Mouse (Mus musculus): Measurements from ENCODE around the gene Mustn1. TPM values are rescaled to one million over a fixed set of nuclear protein-coding genes. Genes with fewer than 3 reads are reported as not detected.

The Mustn1 gene
- total RNA-seq, 2 experiments from 2014 or later, result 1.9 to 2.1 TPM

Other genes with a start within 250 kb of the Mustn1 start
- gene Rft1, start 224.8 kb upstream of the Mustn1 start, total RNA-seq (2021), result 10 to 100 TPM; 11.0 to 11.7 TPM
- gene Sfmbt1, start 164.4 kb upstream of the Mustn1 start, total RNA-seq (2021), result 10 to 100 TPM; 25.4 to 27.8 TPM
- gene Tmem110, start 53.6 kb upstream of the Mustn1 start, total RNA-seq (2021), result 10 to 100 TPM; 18.2 to 20.3 TPM
- not detected for gene Itih4, start 7.3 kb downstream of the Mustn1 start, total RNA-seq (2021)
- gene Itih3, start 44.6 kb downstream of the Mustn1 start, total RNA-seq (2021), result 10 to 100 TPM; 18.2 to 19.0 TPM
- not detected for gene Itih1, start 64.1 kb downstream of the Mustn1 start, total RNA-seq (2021)
- gene Nek4, start 72.2 kb downstream of the Mustn1 start, total RNA-seq (2021), result 10 to 100 TPM; 14.1 to 15.9 TPM
- 10 to 100 TPM; 36.8 to 38.0 TPM for gene Glt8d1, start 122.2 kb downstream of the Mustn1 start, total RNA-seq (2021)
- gene Spcs1, start 122.5 kb downstream of the Mustn1 start, total RNA-seq (2021), result 100 to 1,000 TPM; 173 to 181 TPM
- 10 to 100 TPM; 56.1 to 57.1 TPM for gene Pbrm1, start 139.9 kb downstream of the Mustn1 start, total RNA-seq (2021)
- gene Gnl3, start 140.0 kb downstream of the Mustn1 start, total RNA-seq (2021), result 10 to 100 TPM; 43.3 to 45.6 TPM
- 10 to 100 TPM; 35.5 to 36.2 TPM for gene Smim4, start 249.8 kb downstream of the Mustn1 start, total RNA-seq (2021)

Data from layer of hippocampus, postnatal 14 days (tissue).